Mouse (Mus musculus) retina, postnatal 1 day (tissue): ENCODE data around the gene Gm12258.
"Not testable (repeated sequence)": the region's sequence is repeated elsewhere in the genome, so short reads cannot be mapped to it uniquely, and the experiment has no call there.

Experiments used
- DNase-seq: peaks from one replicate; pipeline ENCODE4 v3.0.0-alpha.2; 2012

Gene Gm12258

GRCm38 (mm10) chr11:58846919-58847461 lies at the start of gene Gm12258:
TSS of gene Gm12258 (plus strand) at chr11:58847158.
- DNase-seq, result peak; percentile 100

GRCm38 (mm10) chr11:58799747-58800146 lies 47.2 kb upstream of the Gm12258 start:
- DNase-seq, result no peak

GRCm38 (mm10) chr11:58801558-58802228 lies 45.3 kb upstream of the Gm12258 start, which contains the start of gene Fam183b:
TSS of gene Fam183b (minus strand) at chr11:58801960.
- peak; percentile 88 for DNase-seq

GRCm38 (mm10) chr11:58803871-58804270 lies 43.1 kb upstream of the Gm12258 start:
- DNase-seq, result no peak

- no peak for DNase-seq
Observed at GRCm38 (mm10) chr11:58804393-58804792, 42.6 kb upstream of the Gm12258 start.

- DNase-seq, result no peak
Observed at GRCm38 (mm10) chr11:58812001-58812400, 35.0 kb upstream of the Gm12258 start.

GRCm38 (mm10) chr11:58814700-58815099 lies 32.3 kb upstream of the Gm12258 start, which contains the start of gene Olfr313:
TSS of gene Olfr313 (plus strand) at chr11:58815000.
- DNase-seq, result not testable (repeated sequence)

GRCm38 (mm10) chr11:58815676-58816075 lies 31.3 kb upstream of the Gm12258 start:
- no peak for DNase-seq

- not testable (repeated sequence) for DNase-seq
Observed at GRCm38 (mm10) chr11:58828937-58829336, 18.0 kb upstream of the Gm12258 start, which contains the start of gene Olfr312. TSS of gene Olfr312 (plus strand) at chr11:58829237.

GRCm38 (mm10) chr11:58829764-58830163 lies 17.2 kb upstream of the Gm12258 start:
- no peak for DNase-seq

- DNase-seq, result not testable (repeated sequence)
Observed at GRCm38 (mm10) chr11:58832541-58832940, 14.4 kb upstream of the Gm12258 start.

GRCm38 (mm10) chr11:58838951-58839350 lies 8.0 kb upstream of the Gm12258 start, which contains the start of gene Olfr311:
TSS of gene Olfr311 (plus strand) at chr11:58839251.
- DNase-seq, result not testable (repeated sequence)

- no peak for DNase-seq
Observed at GRCm38 (mm10) chr11:58847636-58848035, 678 bp downstream of the Gm12258 start.

- no peak for DNase-seq
Observed at GRCm38 (mm10) chr11:58849731-58850130, 2.8 kb downstream of the Gm12258 start.

GRCm38 (mm10) chr11:58860744-58861143 lies 13.8 kb downstream of the Gm12258 start:
- DNase-seq, result no peak

GRCm38 (mm10) chr11:58867039-58867953 lies 20.3 kb downstream of the Gm12258 start, which contains the start of gene 2810021J22Rik:
TSS of gene 2810021J22Rik (plus strand) at chr11:58867216.
- peak; percentile 89 for DNase-seq

GRCm38 (mm10) chr11:58867954-58868330 lies 21.0 kb downstream of the Gm12258 start:
- DNase-seq, result no peak

- no peak for DNase-seq
Observed at GRCm38 (mm10) chr11:58870961-58871360, 24.0 kb downstream of the Gm12258 start.

- no peak for DNase-seq
Observed at GRCm38 (mm10) chr11:58883756-58884155, 36.8 kb downstream of the Gm12258 start.

GRCm38 (mm10) chr11:58890511-58890910 lies 43.6 kb downstream of the Gm12258 start:
- no peak for DNase-seq

- no peak for DNase-seq
Observed at GRCm38 (mm10) chr11:58894456-58894855, 47.5 kb downstream of the Gm12258 start.

GRCm38 (mm10) chr11:58897485-58897884 lies 50.5 kb downstream of the Gm12258 start:
- no peak for DNase-seq

- DNase-seq, result no peak
Observed at GRCm38 (mm10) chr11:58901080-58901479, 54.1 kb downstream of the Gm12258 start.
